Mouse (Mus musculus): ENCODE data around the gene Cdk5rap3.

Cdk5rap3 gene

GRCm38 (mm10) chr11:96899449-96900306 lies 16.6 kb downstream of the Cdk5rap3 start:
- in situ Hi-C loops (cut with MseI, MboI), result no loop called here

DNA sequence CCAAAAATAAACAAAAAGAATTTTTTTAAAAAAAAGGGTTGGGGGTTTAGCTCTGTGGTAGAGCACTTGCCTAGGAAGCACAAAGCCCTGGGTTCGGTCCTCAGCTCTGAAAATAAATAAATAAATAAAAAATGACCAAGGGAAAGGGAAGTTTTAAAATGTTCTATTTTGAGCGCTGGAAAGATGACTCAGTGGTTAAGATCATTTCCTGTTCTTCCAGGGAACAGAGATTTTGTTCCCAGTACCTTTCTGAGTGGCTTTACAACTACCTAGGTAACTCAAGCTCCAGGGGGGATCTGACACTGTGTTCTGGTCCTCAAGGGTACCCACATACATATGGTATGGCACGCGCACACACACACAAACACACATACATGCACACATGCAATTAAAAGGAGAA lies 20.4 kb downstream of the Cdk5rap3 start:
- in situ Hi-C loops (cut with MseI, MboI), result no loop called here

GRCm38 (mm10) chr11:96893203-96893842 lies 23.0 kb downstream of the Cdk5rap3 start:
- in situ Hi-C loops (cut with MseI, MboI), result no loop called here

DNA sequence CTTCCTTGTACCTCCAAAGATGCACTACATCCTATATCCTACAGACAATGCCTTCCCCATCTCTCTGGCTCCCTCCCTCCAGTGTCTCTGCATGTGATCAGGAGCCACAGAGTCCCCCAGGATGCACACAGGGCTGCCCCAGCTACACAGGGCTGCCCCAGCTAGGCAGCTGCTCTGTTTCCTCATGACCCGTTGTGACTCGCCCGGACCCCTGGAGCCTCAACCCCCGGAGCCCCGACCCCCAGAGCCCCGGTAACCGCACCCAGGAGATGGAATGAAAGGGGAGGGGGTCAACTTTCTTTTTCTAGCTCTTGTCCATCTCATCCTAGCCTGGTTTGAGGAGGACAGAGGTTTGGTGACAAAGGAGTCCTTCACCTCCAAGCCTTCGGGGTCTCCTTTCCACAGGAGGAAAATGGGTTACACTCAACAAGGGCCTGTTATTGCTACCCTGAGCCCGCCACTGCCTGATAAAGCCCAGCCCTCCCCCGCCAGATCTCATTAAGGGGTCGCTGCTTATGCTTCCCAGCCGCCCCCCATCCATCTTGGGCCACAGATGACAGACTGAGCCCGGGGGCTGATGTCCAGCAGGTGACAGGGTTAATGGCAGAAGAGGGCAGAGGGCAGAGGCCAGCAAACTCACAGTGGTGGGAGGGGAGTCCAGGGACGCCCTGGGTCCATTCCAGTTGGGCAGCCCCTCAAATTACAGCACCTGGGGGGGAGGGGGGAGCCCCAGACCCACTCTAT lies 24.3 kb downstream of the Cdk5rap3 start:
- in situ Hi-C loops (cut with MseI, MboI), result no loop called here

GRCm38 (mm10) chr11:96886942-96887546 lies 29.3 kb downstream of the Cdk5rap3 start:
- in situ Hi-C loops (cut with MseI, MboI), result no loop called here

DNA sequence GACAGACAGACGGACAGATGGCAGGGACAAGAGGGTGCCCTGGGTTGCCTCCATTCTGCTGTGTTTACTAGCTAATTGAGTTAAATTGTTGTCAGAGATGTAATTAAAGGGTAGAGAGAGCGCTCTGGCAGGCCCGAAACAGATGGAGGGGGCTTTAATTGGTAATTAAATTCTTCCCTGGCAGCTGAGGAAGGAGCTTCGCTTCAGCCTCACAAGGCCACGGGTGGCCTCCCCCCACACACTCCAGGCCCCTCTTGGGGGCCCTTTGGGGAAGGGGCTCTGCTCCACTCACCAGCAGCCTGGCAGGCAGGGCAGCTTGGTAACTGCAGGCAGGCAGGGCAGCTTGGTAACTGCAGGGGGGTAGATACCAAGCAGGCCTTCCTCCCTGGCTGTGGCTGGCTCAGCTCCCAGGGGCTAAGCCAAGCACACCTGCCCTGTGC lies 30.4 kb downstream of the Cdk5rap3 start:
- in situ Hi-C loops (cut with MseI, MboI), result no loop called here

DNA sequence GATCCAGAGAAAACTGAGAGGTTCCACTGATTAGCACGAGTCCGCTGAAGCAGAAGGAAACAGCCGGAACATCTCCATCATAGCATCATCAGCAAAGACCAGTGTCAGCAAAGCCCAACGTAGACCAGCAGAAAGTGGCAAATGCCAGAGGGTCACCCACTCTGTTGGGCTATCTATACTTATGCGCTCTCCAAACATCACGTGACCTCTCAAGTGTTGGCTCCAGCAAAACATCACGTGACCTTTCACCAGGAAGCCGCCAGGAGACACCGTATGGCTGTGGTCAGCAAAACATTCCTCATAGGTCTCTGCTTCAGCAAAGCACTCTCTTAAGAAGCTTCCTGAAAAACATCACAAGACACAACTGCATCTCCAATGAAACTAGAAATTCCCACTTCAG lies 36.0 kb downstream of the Cdk5rap3 start:
- in situ Hi-C loops (cut with MseI, MboI), result no loop called here

DNA sequence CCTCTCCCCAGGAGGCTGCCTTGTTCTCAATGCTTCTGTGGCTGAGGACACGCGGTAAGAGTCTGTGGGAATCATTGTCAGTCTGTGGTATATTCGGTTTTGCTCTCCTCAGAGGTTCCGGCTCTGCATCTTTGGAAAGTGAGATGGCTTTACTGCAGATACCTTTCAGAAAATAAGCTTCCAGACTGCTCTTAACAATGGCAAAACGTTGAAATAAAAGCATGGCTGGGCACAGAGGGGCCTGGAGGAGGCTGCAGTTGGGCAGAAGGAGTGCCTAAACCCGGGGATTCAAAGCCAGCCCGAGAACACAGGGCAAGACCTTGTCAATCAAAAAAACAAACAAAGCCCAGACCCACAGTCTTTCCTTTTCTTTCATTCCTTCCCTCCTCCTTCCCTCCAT lies 36.9 kb downstream of the Cdk5rap3 start:
- in situ Hi-C loops (cut with MseI, MboI), result no loop called here

GRCm38 (mm10) chr11:96878715-96879114 lies 37.6 kb downstream of the Cdk5rap3 start:
- in situ Hi-C loops (cut with MseI, MboI), result no loop called here

DNA sequence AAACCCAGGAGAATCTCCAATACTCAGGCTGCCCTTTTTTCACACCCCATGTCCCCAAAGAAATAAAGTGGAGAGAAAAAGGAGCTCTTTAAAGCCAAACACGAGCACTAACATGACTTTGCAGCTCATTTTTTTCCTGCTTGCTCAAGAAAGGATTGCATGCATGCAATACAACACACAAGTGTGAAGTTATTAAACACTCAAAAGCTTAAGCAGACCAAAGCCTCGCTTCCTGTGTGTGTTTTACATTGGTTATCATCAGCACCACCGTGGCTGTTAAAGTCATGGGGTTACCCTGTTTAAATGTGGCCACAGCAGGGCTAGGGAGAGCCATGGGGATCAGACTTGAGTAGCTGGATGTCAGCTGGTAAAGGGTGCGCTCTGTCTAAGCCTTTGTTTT lies 39.2 kb downstream of the Cdk5rap3 start:
- in situ Hi-C loops (cut with MseI, MboI), result no loop called here

- in situ Hi-C loops (cut with MseI, MboI), result no loop called here
Observed at GRCm38 (mm10) chr11:96876300-96877040, 39.8 kb downstream of the Cdk5rap3 start.

GRCm38 (mm10) chr11:96875745-96876144 lies 40.6 kb downstream of the Cdk5rap3 start:
- in situ Hi-C loops (cut with MseI, MboI), result no loop called here

DNA sequence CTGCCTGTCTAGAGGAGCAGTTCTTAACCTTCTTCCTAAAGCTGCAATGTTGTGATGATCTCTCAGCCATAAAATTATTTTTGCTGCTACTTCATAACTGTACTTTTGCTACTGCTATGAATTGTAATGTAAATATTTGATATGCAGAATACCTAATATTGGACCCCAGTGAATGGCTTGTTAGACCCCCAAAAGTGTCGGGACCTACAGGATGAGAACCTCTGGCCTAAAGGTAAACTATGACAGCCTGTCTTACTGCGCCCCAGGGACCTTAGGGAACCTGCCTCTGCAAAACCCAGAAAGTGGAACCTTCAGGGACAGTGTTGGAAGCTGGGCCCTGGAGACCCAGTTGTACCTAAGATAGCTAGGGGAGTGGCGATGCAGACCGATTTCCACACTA lies 41.0 kb downstream of the Cdk5rap3 start:
- in situ Hi-C loops (cut with MseI, MboI), result no loop called here

GRCm38 (mm10) chr11:96873601-96874140 lies 42.6 kb downstream of the Cdk5rap3 start:
- in situ Hi-C loops (cut with MseI, MboI), result no loop called here

DNA sequence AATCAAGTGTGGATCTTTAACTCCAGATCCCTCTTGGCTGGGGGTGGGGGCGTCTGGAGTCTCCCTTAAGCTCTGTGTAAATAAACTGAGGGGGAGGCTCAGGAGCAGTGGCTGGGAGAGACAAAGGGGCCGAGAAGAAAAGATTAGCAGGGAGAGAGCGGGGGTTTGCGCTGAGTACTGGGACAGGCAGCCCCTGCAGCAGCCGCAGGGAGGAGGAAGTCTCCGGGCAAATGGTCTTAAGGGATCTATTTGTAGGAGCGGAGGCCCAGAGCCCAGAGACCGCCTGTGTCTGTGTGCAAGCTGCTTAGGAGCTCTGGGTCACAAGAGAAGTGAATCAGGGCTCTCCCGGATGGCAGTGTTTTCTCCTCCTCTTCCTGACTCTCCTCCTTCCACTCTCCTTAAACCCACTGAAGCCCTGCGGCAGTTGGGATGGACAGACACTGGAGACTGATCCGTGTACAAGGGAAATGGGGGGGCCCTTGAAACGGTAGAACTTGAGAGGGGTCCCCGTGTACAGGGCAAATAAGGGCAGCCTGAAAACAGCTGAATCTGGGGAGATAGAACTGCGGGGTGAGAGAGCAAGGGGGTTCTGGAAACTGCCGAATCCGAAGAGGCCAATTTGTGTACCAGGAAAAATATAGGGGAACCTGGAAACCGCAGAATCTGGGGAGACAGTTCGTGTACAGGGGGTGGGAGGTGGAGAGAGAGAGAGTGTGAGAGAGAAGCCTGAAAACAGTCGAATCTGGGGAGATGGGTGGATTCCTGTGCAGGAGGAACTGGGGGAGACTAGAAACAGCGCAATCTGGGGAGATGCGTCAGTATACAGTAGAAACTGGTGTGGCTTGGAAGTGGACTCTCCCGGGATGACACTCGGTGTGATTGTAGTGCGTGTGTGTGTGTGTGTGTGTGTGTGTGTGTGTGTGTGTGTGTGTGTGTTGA lies 43.6 kb downstream of the Cdk5rap3 start:
- in situ Hi-C loops (cut with MseI, MboI), result no loop called here

DNA sequence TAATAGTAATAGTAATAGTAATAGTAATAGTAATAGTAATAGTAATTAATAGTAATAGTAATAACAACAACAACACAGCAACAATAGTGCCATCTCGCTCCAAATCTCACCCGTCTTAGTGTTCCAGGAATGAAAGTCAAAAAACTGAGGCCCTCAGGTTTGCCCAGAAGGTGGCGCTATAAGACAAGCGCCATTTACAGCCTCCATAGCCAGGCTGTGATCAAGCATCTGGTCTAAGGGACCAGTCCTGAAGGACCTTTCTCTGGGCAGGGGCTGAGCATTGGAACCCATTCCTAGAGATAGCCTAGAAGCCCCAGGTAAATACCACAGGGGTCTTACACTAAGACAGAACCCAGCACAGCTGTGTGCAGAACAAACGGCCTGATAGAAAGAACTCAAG lies 49.1 kb downstream of the Cdk5rap3 start:
- in situ Hi-C loops (cut with MseI, MboI), result loop anchor here (5.0 kb wide), 1 partner anchor 45 kb away; no protein-coding TSS in a partner anchor

- in situ Hi-C loops (cut with MseI, MboI), result loop anchor here (5.0 kb wide), 2 partner anchors 76 to 81 kb away; partner anchors contain the start of gene Cbx1 (in 1 of the 2)
Observed at GRCm38 (mm10) chr11:96863206-96863995, 52.9 kb downstream of the Cdk5rap3 start.

GRCm38 (mm10) chr11:96862534-96862933 lies 53.8 kb downstream of the Cdk5rap3 start:
- in situ Hi-C loops (cut with MseI, MboI), result loop anchor here (5.0 kb wide), 2 partner anchors 75 to 80 kb away; partner anchors contain the start of gene Cbx1 (in 1 of the 2)

GRCm38 (mm10) chr11:96861878-96862289 lies 54.4 kb downstream of the Cdk5rap3 start:
- in situ Hi-C loops (cut with MseI, MboI), result loop anchor here (5.0 kb wide), 2 partner anchors 75 to 80 kb away; partner anchors contain the start of gene Cbx1 (in 1 of the 2)
